Mouse (Mus musculus) stomach, embryonic 15.5 days (tissue): ENCODE results near the gene Itpkb. TPM values are rescaled to one million over a fixed set of nuclear protein-coding genes. Genes with fewer than 3 reads are reported as not detected.
A peak's percentile ranks its signal among the peaks of the same experiment; 100 is the strongest.

ENCODE experiments used
- ATAC-seq: fragments of 200-750 bp; cut with Nextera tagmentation; 2 replicates; pipeline ENCODE4 v1.8.0; 2017; ENCODE audit warnings: low read depth, moderate number of reproducible peaks, moderate TSS enrichment; ENCODE audit not compliant: insufficient read depth, low FRiP score
- H3K27ac ChIP-seq: fragments of 300-500 bp; sonication (generic); 2 replicates; pipeline ENCODE4 v1.5.1; 2015; ENCODE audit warnings: mild to moderate bottlenecking, inconsistent platforms
- H3K27me3 ChIP-seq: fragments of 300-500 bp; sonication (generic); replicated peaks from 2 replicates; pipeline ENCODE4 v1.6.1; 2015; ENCODE audit warnings: inconsistent platforms
- H3K36me3 ChIP-seq: fragments of 300-500 bp; sonication (generic); 2 replicates; pipeline ENCODE4 v1.6.1; 2015; ENCODE audit warnings: inconsistent platforms
- H3K4me1 ChIP-seq: fragments of 300-500 bp; sonication (generic); 2 replicates; pipeline ENCODE4 v1.6.1; 2015; ENCODE audit warnings: inconsistent platforms
- H3K4me2 ChIP-seq: fragments of 300-500 bp; sonication (generic); 2 replicates; pipeline ENCODE4 v1.6.1; 2015; ENCODE audit warnings: mild to moderate bottlenecking, inconsistent platforms
- H3K4me3 ChIP-seq: fragments of 300-500 bp; sonication (generic); replicated peaks from 2 replicates; pipeline ENCODE4 v1.5.1; 2015; ENCODE audit warnings: inconsistent platforms
- H3K9ac ChIP-seq: fragments of 300-500 bp; sonication (generic); 2 replicates; pipeline ENCODE4 v1.6.1; 2015; ENCODE audit warnings: inconsistent platforms
- H3K9me3 ChIP-seq: fragments of 300-500 bp; sonication (generic); 2 replicates; pipeline ENCODE4 v1.6.1; 2016; ENCODE audit warnings: inconsistent platforms
- WGBS: fragments of 180-500 bp; shearing (Covaris S2); methylation state at CpG from one replicate; pipeline ENCODE4 v1.1.7; 2015; 5-methylcytosine and 5-hydroxymethylcytosine counted together
- polyA plus RNA-seq: library from polyadenylated mRNA; unstranded; fragments of >200 nt; fragmentation: Nextera tagmentation; extraction: Ambion mirVana; gene quantifications from 2 replicates; pipeline ENCODE4 v1.2.1, GENCODE M21; 2015

Gene Itpkb
- polyA plus RNA-seq, 1 experiment from 2014 or later = 8.9 TPM

- no peak overlapping the region for H3K4me2 ChIP-seq
Measured at GRCm38 (mm10) chr1:180300997-180301396, 29.3 kb upstream of the Itpkb start.

DNA sequence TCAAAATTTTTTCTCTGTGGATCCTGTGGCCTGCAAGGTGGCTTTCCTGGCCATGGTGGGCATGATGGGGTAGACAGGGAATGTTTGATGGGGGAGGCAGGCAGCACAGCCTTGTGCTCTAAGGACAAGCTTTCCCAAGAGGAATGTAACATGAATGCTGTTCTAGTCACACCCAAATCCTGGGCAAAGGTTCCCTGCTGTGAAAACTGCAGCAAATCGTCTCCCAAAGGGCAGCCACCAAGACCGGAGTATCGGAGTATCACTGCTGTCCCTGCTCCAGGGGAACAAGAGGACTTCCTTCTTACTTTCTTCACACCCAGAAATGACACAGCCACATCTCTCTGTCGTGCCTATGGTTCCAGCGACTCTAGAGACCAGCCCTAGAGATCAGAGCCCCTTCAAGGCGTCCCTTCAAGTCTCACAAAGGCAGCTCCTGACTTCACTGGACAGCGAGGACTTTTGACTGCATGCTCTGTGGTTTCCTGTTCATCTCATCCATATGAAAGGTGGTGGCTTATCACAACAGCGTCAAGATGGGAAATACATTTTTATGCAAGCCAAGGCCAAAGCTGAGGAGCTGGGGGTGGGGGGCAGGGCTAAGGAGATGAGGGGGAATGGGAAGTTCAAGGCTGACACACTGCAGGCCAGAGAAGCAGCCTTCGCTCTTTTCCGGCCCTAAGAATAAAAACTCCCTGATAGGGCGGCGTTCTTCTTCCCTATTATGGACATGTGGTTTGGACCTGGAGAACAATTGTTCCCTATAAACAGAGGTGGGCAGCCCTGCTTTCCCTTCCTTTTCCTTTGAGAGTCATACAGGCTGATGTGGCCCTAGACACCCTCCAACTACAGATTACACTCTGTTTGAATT, 27.8 kb upstream of the Itpkb start:
- 53% methylated on average over 12 of the region's 12 CpGs for WGBS
- no peak overlapping the region for H3K4me3 ChIP-seq
- no peak overlapping the region for H3K9ac ChIP-seq
- H3K36me3 ChIP-seq = no peaks in the 10 kb centered on the region
- no peaks in the 10 kb centered on the region for H3K9me3 ChIP-seq
- ATAC-seq = peak; percentile 41; the same call in 1 of the 2 replicates
- no peaks in the 10 kb centered on the region for H3K27me3 ChIP-seq
- H3K27ac ChIP-seq = peak overlapping the region; percentile 66
- no peak overlapping the region; the same call in 1 of the 2 replicates for H3K4me2 ChIP-seq
- peaks cover 15% of the 10 kb centered on the region for H3K4me1 ChIP-seq

More at GRCm38 (mm10) chr1:180300997-180301396, 29.3 kb upstream of the Itpkb start:
- Histone ChIP-seq H3K36me3 (no peaks in the 10 kb centered on the region), H3K27ac (0 out of 2 replicates have a peak overlapping the region, but pooled peaks have one; percentile 1), H3K9ac (no peak overlapping the region), H3K4me3 (no peak overlapping the region), H3K27me3 (no peaks in the 10 kb centered on the region), H3K4me1 (peaks cover 12% of the 10 kb centered on the region; the same call in 1 of the 2 replicates), H3K9me3 (no peaks in the 10 kb centered on the region)
- ATAC-seq = 0 out of 2 replicates have a peak, but pooled peaks have one; percentile 28
- WGBS = 45% methylated on average over 4 of the region's 4 CpGs

GRCm38 (mm10) chr1:180303600-180303999, 26.7 kb upstream of the Itpkb start:
- ATAC-seq = no peak

DNA sequence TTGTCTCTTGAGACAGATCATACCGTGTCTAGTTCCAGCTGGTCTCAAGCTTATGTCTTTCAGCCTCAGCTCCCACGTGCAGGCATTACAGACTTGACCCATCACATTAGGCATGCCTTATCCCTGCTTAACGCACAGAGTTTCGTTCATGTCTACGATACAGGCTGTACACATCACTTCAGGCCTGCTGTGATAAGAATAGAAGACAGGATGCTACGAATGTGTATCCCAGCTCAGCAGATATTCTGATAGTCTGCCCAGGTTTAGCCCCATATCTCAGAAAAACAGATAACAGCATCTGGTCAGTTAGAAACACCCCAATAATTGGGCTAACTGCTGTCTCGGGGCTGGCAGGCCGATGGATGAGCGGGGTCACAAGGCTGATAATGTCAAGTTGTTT, 23.4 kb upstream of the Itpkb start:
- Histone ChIP-seq H3K4me1 (peaks cover 20% of the 10 kb centered on the region), H3K9me3 (no peaks in the 10 kb centered on the region), H3K4me2 (no peak overlapping the region), H3K27ac (no peak overlapping the region), H3K9ac (no peak overlapping the region), H3K4me3 (no peak overlapping the region), H3K36me3 (no peaks in the 10 kb centered on the region), H3K27me3 (no peaks in the 10 kb centered on the region)
- 53% methylated on average over 9 of the region's 9 CpGs for WGBS
- no peak for ATAC-seq

More at GRCm38 (mm10) chr1:180303600-180303999, 26.7 kb upstream of the Itpkb start:
- Histone ChIP-seq H3K4me1 (peaks cover 21% of the 10 kb centered on the region), H3K27me3 (no peaks in the 10 kb centered on the region), H3K36me3 (no peaks in the 10 kb centered on the region), H3K27ac (peak overlapping the region; percentile 66; the same call in 1 of the 2 replicates), H3K4me2 (no peak overlapping the region), H3K9me3 (no peaks in the 10 kb centered on the region), H3K9ac (no peak overlapping the region), H3K4me3 (no peak overlapping the region)
- 76% methylated on average over 5 of the region's 5 CpGs for WGBS

- Histone ChIP-seq H3K36me3 (no peaks in the 10 kb centered on the region), H3K4me1 (peaks cover 18% of the 10 kb centered on the region), H3K9ac (no peak overlapping the region), H3K9me3 (no peaks in the 10 kb centered on the region), H3K4me2 (no peak overlapping the region), H3K27me3 (no peaks in the 10 kb centered on the region), H3K27ac (peak overlapping the region; percentile 33; the same call in 1 of the 2 replicates), H3K4me3 (no peak overlapping the region)
- peak; percentile 17; the same call in 1 of the 2 replicates for ATAC-seq
- 43% methylated on average over 2 of the region's 2 CpGs for WGBS
Measured at GRCm38 (mm10) chr1:180307661-180308060, 22.6 kb upstream of the Itpkb start.

DNA sequence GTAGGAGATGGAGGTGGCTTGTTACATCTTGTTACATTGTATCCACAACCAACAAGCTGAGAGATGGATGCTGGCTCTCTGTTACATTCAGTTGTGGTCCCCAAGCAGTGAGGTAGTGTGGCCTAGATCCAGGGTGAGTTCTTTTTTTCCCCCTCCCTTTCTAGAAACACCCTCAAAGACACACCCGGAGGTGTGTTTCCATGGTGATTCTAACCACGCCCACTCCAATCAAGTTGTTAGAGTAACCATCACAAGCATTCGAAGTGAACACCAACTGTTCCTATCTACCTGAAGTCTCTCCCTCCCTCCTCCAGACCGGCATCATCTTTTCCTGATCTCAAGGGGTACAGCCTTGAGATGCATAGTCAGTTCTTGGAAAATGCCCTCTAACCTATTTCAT, 21.4 kb upstream of the Itpkb start:
- Histone ChIP-seq H3K9ac (no peak overlapping the region), H3K4me3 (no peak overlapping the region), H3K27me3 (no peaks in the 10 kb centered on the region), H3K36me3 (no peaks in the 10 kb centered on the region), H3K4me1 (peaks cover 23% of the 10 kb centered on the region), H3K4me2 (no peak overlapping the region), H3K27ac (no peak overlapping the region), H3K9me3 (no peaks in the 10 kb centered on the region)
- WGBS = 58% methylated on average over 4 of the region's 4 CpGs
- no peak for ATAC-seq

- no peaks in the 10 kb centered on the region for H3K27me3 ChIP-seq
- no peaks in the 10 kb centered on the region for H3K9me3 ChIP-seq
- H3K36me3 ChIP-seq = no peaks in the 10 kb centered on the region
- 65% methylated on average over 6 of the region's 6 CpGs for WGBS
- no peak overlapping the region for H3K9ac ChIP-seq
- peak overlapping the region; percentile 57; the same call in 1 of the 2 replicates for H3K27ac ChIP-seq
- ATAC-seq = no peak
- H3K4me2 ChIP-seq = no peak overlapping the region
- no peak overlapping the region for H3K4me3 ChIP-seq
- H3K4me1 ChIP-seq = peaks cover 35% of the 10 kb centered on the region
Measured at GRCm38 (mm10) chr1:180312286-180312685, 18.0 kb upstream of the Itpkb start.

GRCm38 (mm10) chr1:180312792-180313311, 17.4 kb upstream of the Itpkb start:
- WGBS = 48% methylated on average over 6 of the region's 6 CpGs
- Histone ChIP-seq H3K4me3 (no peak overlapping the region), H3K9me3 (no peaks in the 10 kb centered on the region), H3K27me3 (no peaks in the 10 kb centered on the region), H3K4me2 (no peak overlapping the region), H3K36me3 (no peaks in the 10 kb centered on the region), H3K27ac (peak overlapping the region; percentile 57; the same call in 1 of the 2 replicates), H3K4me1 (peaks cover 29% of the 10 kb centered on the region), H3K9ac (no peak overlapping the region)
- ATAC-seq = peak; percentile 9; the same call in 1 of the 2 replicates

GRCm38 (mm10) chr1:180313517-180314440, 16.5 kb upstream of the Itpkb start:
- Histone ChIP-seq H3K36me3 (no peaks in the 10 kb centered on the region), H3K9me3 (no peaks in the 10 kb centered on the region), H3K27ac (peak overlapping the region; percentile 57; the same call in 1 of the 2 replicates), H3K27me3 (no peaks in the 10 kb centered on the region), H3K9ac (no peak overlapping the region), H3K4me2 (peak overlapping the region; percentile 50), H3K4me1 (peaks cover 26% of the 10 kb centered on the region), H3K4me3 (0 out of 2 replicates have a peak overlapping the region, but pooled peaks have one; percentile 1)
- 12% methylated on average over 20 of the region's 20 CpGs for whole genome bisulfite sequencing
- ATAC-seq = peak; percentile 62

- no peak overlapping the region for H3K9ac ChIP-seq
- H3K36me3 ChIP-seq = no peaks in the 10 kb centered on the region
- no peak overlapping the region for H3K4me3 ChIP-seq
- peaks cover 27% of the 10 kb centered on the region for H3K4me1 ChIP-seq
- ATAC-seq = no peak
- H3K4me2 ChIP-seq = no peak overlapping the region
- no peaks in the 10 kb centered on the region for H3K27me3 ChIP-seq
- H3K27ac ChIP-seq = no peak overlapping the region
- 61% methylated on average over 11 of the region's 11 CpGs for WGBS
- H3K9me3 ChIP-seq = no peaks in the 10 kb centered on the region
Measured at GRCm38 (mm10) chr1:180314641-180315040, 15.6 kb upstream of the Itpkb start.

DNA sequence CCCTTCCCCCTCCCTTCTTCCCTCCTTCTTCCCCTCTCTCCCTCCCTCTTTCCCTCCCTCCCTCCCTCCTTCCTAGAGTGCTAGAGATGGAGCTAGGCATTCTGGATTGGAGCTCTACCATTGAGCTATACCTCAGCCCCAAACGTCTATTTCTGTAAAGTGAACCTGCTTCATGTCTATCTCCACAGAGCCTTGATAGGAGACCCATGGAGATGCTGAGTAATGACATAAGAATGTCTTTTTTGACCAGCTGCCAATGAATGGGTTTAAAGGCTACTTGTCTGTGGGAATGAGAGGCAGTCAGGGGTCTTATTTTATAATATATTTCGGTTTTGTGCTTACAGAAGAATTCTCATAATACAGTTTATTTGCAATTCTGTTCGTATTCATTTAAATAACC, 15.2 kb upstream of the Itpkb start:
- H3K27ac ChIP-seq = no peak overlapping the region
- no peak for ATAC-seq
- H3K4me3 ChIP-seq = no peak overlapping the region
- no peaks in the 10 kb centered on the region for H3K36me3 ChIP-seq
- peaks cover 29% of the 10 kb centered on the region for H3K4me1 ChIP-seq
- H3K27me3 ChIP-seq = no peaks in the 10 kb centered on the region
- H3K4me2 ChIP-seq = no peak overlapping the region
- no peak overlapping the region for H3K9ac ChIP-seq
- no peaks in the 10 kb centered on the region for H3K9me3 ChIP-seq
- WGBS = 54% methylated on average over 3 of the region's 3 CpGs
